Mouse (Mus musculus): ENCODE measurements around the gene Lrrc39. TPM values are rescaled to one million over a fixed set of nuclear protein-coding genes. Genes with fewer than 3 reads are reported as not detected.

The Lrrc39 gene
- polyA plus RNA-seq, 1 experiment from 2014 or later, result 0.74 TPM

GRCm38 (mm10) chr3:116615318-116616068 is 52.7 kb downstream of the Lrrc39 start:
- Histone ChIP-seq H3K27me3 (no peaks in the 10 kb centered on the region), H3K9ac (no peak overlapping the region), H3K36me3 (peaks cover 50% of the 10 kb centered on the region), H3K9me3 (no peaks in the 10 kb centered on the region), H3K4me1 (no peaks in the 10 kb centered on the region), H3K27ac (no peak overlapping the region), H3K4me2 (replicated peaks) (no peak overlapping the region), H3K4me3 (no peak overlapping the region)
- ATAC-seq (ENCODE audit: insufficient number of reproducible peaks, insufficient read depth, low FRiP score, low TSS enrichment), result no peak
- WGBS, result 89% methylated on average over 8 of the region's 8 CpGs

GRCm38 (mm10) chr3:116618855-116619254 is 56.1 kb downstream of the Lrrc39 start:
- Histone ChIP-seq H3K4me2 (replicated peaks) (no peak overlapping the region), H3K36me3 (peaks cover 58% of the 10 kb centered on the region), H3K27me3 (no peaks in the 10 kb centered on the region), H3K9ac (no peak overlapping the region), H3K27ac (no peak overlapping the region), H3K4me1 (no peaks in the 10 kb centered on the region), H3K4me3 (no peak overlapping the region), H3K9me3 (no peaks in the 10 kb centered on the region)
- 80% methylated on average over 6 of the region's 6 CpGs for WGBS
- no peak for ATAC-seq (ENCODE audit: insufficient number of reproducible peaks, insufficient read depth, low FRiP score, low TSS enrichment)

GRCm38 (mm10) chr3:116620636-116621370 is 58.0 kb downstream of the Lrrc39 start:
- peaks cover 39% of the 10 kb centered on the region for H3K36me3 ChIP-seq
- no peak overlapping the region for H3K27ac ChIP-seq
- 93% methylated on average over 7 of the region's 7 CpGs for WGBS
- no peak overlapping the region for H3K4me3 ChIP-seq
- ATAC-seq (ENCODE audit: insufficient number of reproducible peaks, insufficient read depth, low FRiP score, low TSS enrichment), result no peak
- no peaks in the 10 kb centered on the region for H3K27me3 ChIP-seq
- no peaks in the 10 kb centered on the region for H3K4me1 ChIP-seq
- H3K9ac ChIP-seq, result no peak overlapping the region
- H3K4me2 ChIP-seq (replicated peaks), result no peak overlapping the region
- H3K9me3 ChIP-seq, result no peaks in the 10 kb centered on the region

GRCm38 (mm10) chr3:116622641-116623040 is 59.9 kb downstream of the Lrrc39 start:
- no peak overlapping the region for H3K4me3 ChIP-seq
- H3K36me3 ChIP-seq, result peaks cover 38% of the 10 kb centered on the region
- ATAC-seq (ENCODE audit: insufficient number of reproducible peaks, insufficient read depth, low FRiP score, low TSS enrichment), result no peak
- H3K9me3 ChIP-seq, result no peaks in the 10 kb centered on the region
- H3K4me2 ChIP-seq (replicated peaks), result no peak overlapping the region
- no peak overlapping the region for H3K9ac ChIP-seq
- H3K27me3 ChIP-seq, result no peaks in the 10 kb centered on the region
- H3K27ac ChIP-seq, result no peak overlapping the region
- 92% methylated on average over 7 of the region's 7 CpGs for whole genome bisulfite sequencing
- no peaks in the 10 kb centered on the region for H3K4me1 ChIP-seq

GRCm38 (mm10) chr3:116631459-116631858 is 68.7 kb downstream of the Lrrc39 start:
- H3K27me3 ChIP-seq, result no peaks in the 10 kb centered on the region
- H3K4me1 ChIP-seq, result no peaks in the 10 kb centered on the region
- H3K36me3 ChIP-seq, result peaks cover 50% of the 10 kb centered on the region
- 88% methylated on average over 1 of the region's 1 CpGs for WGBS
- no peak overlapping the region for H3K9ac ChIP-seq
- ATAC-seq (ENCODE audit: insufficient number of reproducible peaks, insufficient read depth, low FRiP score, low TSS enrichment), result no peak
- H3K9me3 ChIP-seq, result no peaks in the 10 kb centered on the region
- H3K4me3 ChIP-seq, result no peak overlapping the region
- no peak overlapping the region for H3K4me2 ChIP-seq (replicated peaks)
- H3K27ac ChIP-seq, result no peak overlapping the region

Other genes with a start within 250 kb of the Lrrc39 start
- 13.4 and 13.8 TPM in 2 replicates for gene Cdc14a, start 138.9 kb upstream of the Lrrc39 start, polyA plus RNA-seq (2016; fragmentation: Nextera tagmentation; extraction: Ambion mirVana)
- gene Rtca, start 54.8 kb upstream of the Lrrc39 start, polyA plus RNA-seq (2016; fragmentation: Nextera tagmentation; extraction: Ambion mirVana), result 91.1 and 91.8 TPM in 2 replicates
- 15.1 and 15.6 TPM in 2 replicates for gene Dbt, start 49.9 kb upstream of the Lrrc39 start, polyA plus RNA-seq (2016; fragmentation: Nextera tagmentation; extraction: Ambion mirVana)
- 30.1 and 30.9 TPM in 2 replicates for gene Sass6, start 32.0 kb downstream of the Lrrc39 start, polyA plus RNA-seq (2016; fragmentation: Nextera tagmentation; extraction: Ambion mirVana)
- 37.1 and 39.4 TPM in 2 replicates for gene Trmt13, start 51.6 kb downstream of the Lrrc39 start, polyA plus RNA-seq (2016; fragmentation: Nextera tagmentation; extraction: Ambion mirVana)
- gene Mfsd14a, start 99.7 kb downstream of the Lrrc39 start, polyA plus RNA-seq (2016; fragmentation: Nextera tagmentation; extraction: Ambion mirVana), result 83.7 and 89.3 TPM in 2 replicates
- not detected in 2 replicates for gene Gm43191, start 118.3 kb downstream of the Lrrc39 start, polyA plus RNA-seq (2016; fragmentation: Nextera tagmentation; extraction: Ambion mirVana)
- 10.8 and 12.1 TPM in 2 replicates for gene Slc35a3, start 149.9 kb downstream of the Lrrc39 start, polyA plus RNA-seq (2016; fragmentation: Nextera tagmentation; extraction: Ambion mirVana)
- 17.2 and 19.3 TPM in 2 replicates for gene Agl, start 245.2 kb downstream of the Lrrc39 start, polyA plus RNA-seq (2016; fragmentation: Nextera tagmentation; extraction: Ambion mirVana)

Data from embryonic facial prominence, embryonic 12.5 days (tissue).